Mouse (Mus musculus) limb, embryonic 11.5 days (tissue): ENCODE measurements around the gene Ccdc183. TPM values are rescaled to one million over a fixed set of nuclear protein-coding genes. Genes with fewer than 3 reads are reported as not detected.
A peak's percentile ranks its signal among the peaks of the same experiment; 100 is the strongest.

Experiments
- ATAC-seq: fragments of 200-750 bp; cut with Nextera tagmentation; 2 replicates; pipeline ENCODE4 v1.8.0; 2017; ENCODE audit warnings: low read depth; ENCODE audit not compliant: insufficient number of reproducible peaks, low FRiP score, low TSS enrichment
- DNase-seq: peaks from one replicate; pipeline ENCODE4 v3.0.0-alpha.2; 2015; ENCODE audit warnings: low spot score
- H3K27ac ChIP-seq: fragments of 300-500 bp; sonication (generic); replicated peaks from 2 replicates; pipeline ENCODE4 v1.5.1; 2014; ENCODE audit warnings: low read depth, mild to moderate bottlenecking, low read length
- H3K27me3 ChIP-seq: fragments of 300-500 bp; sonication (generic); 2 replicates; pipeline ENCODE4 v1.6.1; 2014; ENCODE audit warnings: mild to moderate bottlenecking, low read length, mixed read lengths; ENCODE audit not compliant: control insufficient read depth, insufficient read depth
- H3K36me3 ChIP-seq: fragments of 300-500 bp; sonication (generic); 2 replicates; pipeline ENCODE4 v1.6.1; 2014; ENCODE audit warnings: mild to moderate bottlenecking, low read length, moderate library complexity, mixed read lengths; ENCODE audit not compliant: control insufficient read depth, insufficient read depth
- H3K4me1 ChIP-seq: fragments of 300-500 bp; sonication (generic); 2 replicates; pipeline ENCODE4 v1.6.1; 2014; ENCODE audit warnings: low read length, mixed read lengths; ENCODE audit not compliant: control insufficient read depth, insufficient read depth
- H3K4me2 ChIP-seq: fragments of 300-500 bp; sonication (generic); 2 replicates; pipeline ENCODE4 v1.6.1; 2014; ENCODE audit warnings: low read depth, mild to moderate bottlenecking, moderate library complexity; ENCODE audit not compliant: severe bottlenecking
- H3K4me3 ChIP-seq: fragments of 300-500 bp; sonication (generic); 2 replicates; pipeline ENCODE4 v1.5.1; 2014; ENCODE audit warnings: low read depth, low read length
- H3K9ac ChIP-seq: fragments of 300-500 bp; sonication (generic); 2 replicates; pipeline ENCODE4 v1.6.1; 2014; ENCODE audit warnings: mild to moderate bottlenecking, low read length
- H3K9me3 ChIP-seq: fragments of 300-500 bp; sonication (generic); 2 replicates; pipeline ENCODE4 v1.6.1; 2016; ENCODE audit warnings: low read length; ENCODE audit not compliant: control insufficient read depth
- WGBS: fragments of 180-500 bp; shearing (Covaris S2); extraction: QIAGEN DNeasy Blood & Tissue Kit; methylation state at CpG from one replicate; pipeline ENCODE4 v1.1.7; 2014; 5-methylcytosine and 5-hydroxymethylcytosine counted together
- polyA plus RNA-seq: library from polyadenylated mRNA; unstranded; fragments of >200 nt; fragmentation: Nextera tagmentation; extraction: Ambion mirVana; gene quantifications from 2 replicates; pipeline ENCODE4 v1.2.1, GENCODE M21; 2014

Gene Ccdc183
- polyA plus RNA-seq, 1 experiment from 2014 or later = 0.15 TPM

- Histone ChIP-seq H3K9ac (peak overlapping the region; percentile 56), H3K27me3 (peaks cover 31% of the 10 kb centered on the region), H3K9me3 (no peaks in the 10 kb centered on the region), H3K4me1 (peaks cover 22% of the 10 kb centered on the region), H3K27ac (peak overlapping the region; percentile 9; the same call in 1 of the 2 replicates), H3K36me3 (no peaks in the 10 kb centered on the region), H3K4me3 (peak overlapping the region; percentile 44), H3K4me2 (peak overlapping the region; percentile 76)
- WGBS = 18% methylated on average over 11 of the region's 11 CpGs
- DNase-seq = no peak
- no peak for ATAC-seq
Measured at GRCm38 (mm10) chr2:25574136-25574535, 43.3 kb downstream of the Ccdc183 start.

GRCm38 (mm10) chr2:25573068-25573467 lies 44.4 kb downstream of the Ccdc183 start:
- peaks cover 20% of the 10 kb centered on the region for H3K27me3 ChIP-seq

DNA sequence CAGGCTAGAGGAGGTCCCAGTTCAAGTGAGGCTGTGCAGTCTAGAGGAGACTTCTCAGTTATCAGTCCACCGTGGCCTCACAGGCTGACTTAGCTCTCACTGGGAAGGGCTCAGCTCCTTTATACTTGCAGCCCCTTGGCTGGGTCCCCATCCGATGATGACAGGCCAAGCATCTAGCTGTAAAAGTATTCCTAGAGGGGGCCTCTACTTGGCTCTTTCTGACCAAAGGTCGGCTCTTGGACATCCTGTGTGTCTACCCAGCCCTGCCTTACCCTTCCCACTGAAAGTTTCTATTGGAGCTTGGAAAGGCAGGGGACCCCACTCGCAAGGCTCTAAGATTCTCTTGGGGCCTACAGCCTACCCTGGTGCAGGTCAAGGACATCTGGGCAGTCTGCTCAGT lies 46.3 kb downstream of the Ccdc183 start:
- Histone ChIP-seq H3K9me3 (no peaks in the 10 kb centered on the region), H3K36me3 (peaks cover 2% of the 10 kb centered on the region; the same call in 1 of the 2 replicates), H3K4me3 (no peak overlapping the region), H3K27me3 (peaks cover 2% of the 10 kb centered on the region), H3K4me1 (peaks cover 6% of the 10 kb centered on the region), H3K4me2 (no peak overlapping the region), H3K27ac (no peak overlapping the region), H3K9ac (no peak overlapping the region)
- 86% methylated on average over 4 of the region's 4 CpGs for WGBS
- ATAC-seq (no peak), DNase-seq (no peak)

More at GRCm38 (mm10) chr2:25573068-25573467, 44.4 kb downstream of the Ccdc183 start:
- no peaks in the 10 kb centered on the region for H3K9me3 ChIP-seq
- H3K4me1 ChIP-seq = peaks cover 18% of the 10 kb centered on the region
- H3K9ac ChIP-seq = no peak overlapping the region
- no peak overlapping the region for H3K4me3 ChIP-seq
- no peak for ATAC-seq
- DNase-seq = no peak
- H3K27ac ChIP-seq = no peak overlapping the region
- peaks cover 2% of the 10 kb centered on the region; the same call in 1 of the 2 replicates for H3K36me3 ChIP-seq
- 94% methylated on average over 2 of the region's 2 CpGs for WGBS
- H3K4me2 ChIP-seq = no peak overlapping the region

- Histone ChIP-seq H3K4me1 (no peaks in the 10 kb centered on the region), H3K27ac (no peak overlapping the region), H3K4me2 (no peak overlapping the region), H3K9ac (no peak overlapping the region), H3K36me3 (peaks cover 5% of the 10 kb centered on the region; the same call in 1 of the 2 replicates), H3K4me3 (no peak overlapping the region), H3K27me3 (no peaks in the 10 kb centered on the region), H3K9me3 (no peaks in the 10 kb centered on the region)
- WGBS = 90% methylated on average over 3 of the region's 3 CpGs
- DNase-seq (no peak), ATAC-seq (no peak)
Measured at GRCm38 (mm10) chr2:25569323-25569722, 48.2 kb downstream of the Ccdc183 start.

DNA sequence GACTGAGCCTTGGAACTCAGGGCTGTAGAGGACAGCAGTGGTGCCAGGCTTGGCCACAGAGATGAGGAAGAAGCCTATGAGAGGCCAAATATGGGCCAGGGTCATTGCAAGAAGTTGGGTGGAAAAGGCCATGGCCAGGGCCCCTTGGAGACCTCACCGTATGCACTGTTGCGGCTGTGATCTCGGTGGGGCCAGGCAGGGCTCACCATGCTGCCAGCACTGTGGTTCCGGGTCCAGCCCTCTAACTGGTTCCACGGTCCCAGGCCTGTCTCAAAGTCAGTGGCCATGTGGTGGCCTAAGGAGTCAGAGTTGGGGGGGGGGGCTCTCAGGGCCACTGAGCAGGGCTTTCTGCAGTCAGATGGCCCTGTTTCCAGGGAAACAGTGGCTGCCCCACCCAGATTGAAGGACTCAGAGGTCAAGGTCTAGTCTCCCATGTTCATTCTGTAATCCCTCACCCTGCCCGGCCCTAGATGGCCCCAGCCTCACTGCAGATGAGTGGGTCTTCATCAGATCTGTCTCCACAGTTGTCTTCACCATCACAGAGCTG lies 48.9 kb downstream of the Ccdc183 start:
- Histone ChIP-seq H3K4me3 (no peak overlapping the region), H3K4me1 (no peaks in the 10 kb centered on the region), H3K36me3 (peaks cover 9% of the 10 kb centered on the region), H3K27me3 (no peaks in the 10 kb centered on the region), H3K27ac (no peak overlapping the region), H3K9ac (no peak overlapping the region), H3K9me3 (no peaks in the 10 kb centered on the region), H3K4me2 (no peak overlapping the region)
- WGBS = 92% methylated on average over 6 of the region's 6 CpGs
- DNase-seq (no peak), ATAC-seq (no peak)

DNA sequence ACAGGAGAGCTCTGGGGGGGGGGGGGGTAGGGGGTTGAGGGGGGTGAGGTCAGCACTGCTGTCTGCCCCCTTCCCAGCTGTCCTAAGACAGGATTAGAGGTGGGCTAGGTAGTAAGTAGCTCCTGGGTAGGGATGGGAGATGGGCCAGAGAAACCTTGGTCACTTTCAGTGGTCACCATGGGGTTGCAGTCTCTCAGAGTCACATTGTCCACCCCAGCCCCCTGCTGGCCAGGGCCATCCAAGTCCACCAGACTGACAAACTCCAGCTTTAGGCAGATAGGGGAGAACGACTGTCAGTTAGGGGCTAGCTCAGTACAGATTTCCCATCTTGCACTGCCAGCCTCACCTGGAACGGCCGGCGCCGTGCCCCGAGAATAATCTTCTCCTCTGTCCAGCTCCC lies 50.9 kb downstream of the Ccdc183 start:
- no peak for ATAC-seq
- DNase-seq = no peak
- WGBS = 89% methylated on average over 6 of the region's 6 CpGs
- H3K9ac ChIP-seq = no peak overlapping the region
- no peaks in the 10 kb centered on the region for H3K4me1 ChIP-seq
- no peak overlapping the region for H3K4me3 ChIP-seq
- H3K27ac ChIP-seq = no peak overlapping the region
- no peak overlapping the region for H3K4me2 ChIP-seq
- H3K27me3 ChIP-seq = no peaks in the 10 kb centered on the region
- no peaks in the 10 kb centered on the region for H3K9me3 ChIP-seq
- H3K36me3 ChIP-seq = peaks cover 18% of the 10 kb centered on the region

- H3K4me2 ChIP-seq = no peak overlapping the region
- no peak for DNase-seq
- no peak overlapping the region for H3K9ac ChIP-seq
- H3K4me1 ChIP-seq = no peaks in the 10 kb centered on the region
- H3K4me3 ChIP-seq = no peak overlapping the region
- H3K27ac ChIP-seq = no peak overlapping the region
- no peaks in the 10 kb centered on the region for H3K27me3 ChIP-seq
- WGBS = 88% methylated on average over 8 of the region's 8 CpGs
- ATAC-seq = no peak
- peaks cover 24% of the 10 kb centered on the region for H3K36me3 ChIP-seq
- no peaks in the 10 kb centered on the region for H3K9me3 ChIP-seq
Measured at GRCm38 (mm10) chr2:25565741-25566140, 51.7 kb downstream of the Ccdc183 start.

DNA sequence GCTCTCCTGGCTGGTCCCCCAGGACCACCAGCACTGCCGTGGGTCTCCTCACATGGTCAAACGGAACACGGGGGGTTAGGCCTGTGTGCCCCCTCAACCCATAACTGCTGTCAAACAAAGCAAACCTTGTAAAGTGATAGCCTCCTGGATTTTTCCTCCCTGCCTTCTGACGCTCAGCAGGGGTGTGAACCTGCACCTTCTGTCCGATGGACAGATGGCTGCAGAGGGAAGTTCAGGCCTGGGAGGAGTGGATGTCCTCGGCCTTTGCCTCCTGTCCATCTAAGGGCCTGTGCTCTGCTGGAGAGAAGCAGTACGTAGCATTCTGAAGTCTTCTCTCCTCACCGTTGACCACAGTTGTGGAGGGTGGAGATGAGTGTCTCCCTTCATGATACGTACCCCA lies 55.5 kb downstream of the Ccdc183 start:
- 83% methylated on average over 9 of the region's 9 CpGs for WGBS
- H3K27me3 ChIP-seq = no peaks in the 10 kb centered on the region
- no peaks in the 10 kb centered on the region for H3K9me3 ChIP-seq
- no peak overlapping the region for H3K9ac ChIP-seq
- H3K4me3 ChIP-seq = no peak overlapping the region
- no peak overlapping the region for H3K27ac ChIP-seq
- ATAC-seq (no peak), DNase-seq (no peak)
- H3K4me2 ChIP-seq = no peak overlapping the region
- H3K4me1 ChIP-seq = peaks cover 10% of the 10 kb centered on the region
- peaks cover 26% of the 10 kb centered on the region for H3K36me3 ChIP-seq

GRCm38 (mm10) chr2:25560551-25560950 lies 56.9 kb downstream of the Ccdc183 start:
- Histone ChIP-seq H3K36me3 (peaks cover 26% of the 10 kb centered on the region), H3K9ac (no peak overlapping the region), H3K27me3 (no peaks in the 10 kb centered on the region), H3K27ac (no peak overlapping the region), H3K9me3 (no peaks in the 10 kb centered on the region), H3K4me1 (peaks cover 10% of the 10 kb centered on the region), H3K4me3 (no peak overlapping the region), H3K4me2 (no peak overlapping the region)
- ATAC-seq = no peak
- DNase-seq = no peak
- WGBS = 85% methylated on average over 8 of the region's 8 CpGs
